Mouse (Mus musculus) cerebellum, adult 2 months (tissue): ENCODE data around the gene Abcg1. TPM values are rescaled to one million over a fixed set of nuclear protein-coding genes. Genes with fewer than 3 reads are reported as not detected.
A peak's percentile ranks its signal among the peaks of the same experiment; 100 is the strongest.

Experiments used
- DNase-seq, 2 experiments: peaks; one replicate each; pipeline ENCODE4 v3.0.0; 2021
- H3K27ac ChIP-seq: fragments of 200-500 bp; 2 replicates; pipeline ENCODE4 v1.5.1; 2012; ENCODE audit warnings: low read length, control low read depth, inconsistent platforms; ENCODE audit not compliant: insufficient read depth
- H3K27me3 ChIP-seq: fragments of 200-500 bp; 2 replicates; pipeline ENCODE4 v1.6.1; 2012; ENCODE audit warnings: inconsistent platforms, mild to moderate bottlenecking, low read length, moderate library complexity; ENCODE audit not compliant: control insufficient read depth, insufficient read depth
- H3K4me1 ChIP-seq: fragments of 200-500 bp; 2 replicates; pipeline ENCODE4 v1.6.1; 2011; ENCODE audit warnings: low read length; ENCODE audit not compliant: control insufficient read depth, insufficient read depth
- H3K4me3 ChIP-seq: fragments of 200-500 bp; replicated peaks from 2 replicates; pipeline ENCODE3; 2011; ENCODE audit warnings: mild to moderate bottlenecking, low read depth, low read length, control low read depth; ENCODE audit not compliant: insufficient read depth
- CTCF ChIP-seq: fragments of 200-500 bp; IDR thresholded peaks from 2 replicates; pipeline ENCODE4 v1.5.1; 2011; ENCODE audit warnings: low read depth, mild to moderate bottlenecking, control low read depth, low read length, moderate library complexity, borderline replicate concordance; ENCODE audit not compliant: insufficient read depth
- POLR2A ChIP-seq: fragments of 200-500 bp; IDR thresholded peaks from 2 replicates; pipeline ENCODE4 v1.6.1; 2011; ENCODE audit warnings: low read length, control low read depth, borderline replicate concordance; ENCODE audit not compliant: insufficient read depth
- WGBS: fragments of 180-500 bp; shearing (Covaris S2); methylation state at CpG from one replicate; pipeline ENCODE4 v1.1.7; 2018; 5-methylcytosine and 5-hydroxymethylcytosine counted together
- polyA plus RNA-seq: library from polyadenylated mRNA; depleted of rRNA; stranded (reverse); fragments of >200 nt; gene quantifications from 2 replicates; pipeline ENCODE4 v1.2.3, GENCODE M21; 2012

Gene Abcg1
- polyA plus RNA-seq, 1 experiment, result 41.4 TPM

DNA sequence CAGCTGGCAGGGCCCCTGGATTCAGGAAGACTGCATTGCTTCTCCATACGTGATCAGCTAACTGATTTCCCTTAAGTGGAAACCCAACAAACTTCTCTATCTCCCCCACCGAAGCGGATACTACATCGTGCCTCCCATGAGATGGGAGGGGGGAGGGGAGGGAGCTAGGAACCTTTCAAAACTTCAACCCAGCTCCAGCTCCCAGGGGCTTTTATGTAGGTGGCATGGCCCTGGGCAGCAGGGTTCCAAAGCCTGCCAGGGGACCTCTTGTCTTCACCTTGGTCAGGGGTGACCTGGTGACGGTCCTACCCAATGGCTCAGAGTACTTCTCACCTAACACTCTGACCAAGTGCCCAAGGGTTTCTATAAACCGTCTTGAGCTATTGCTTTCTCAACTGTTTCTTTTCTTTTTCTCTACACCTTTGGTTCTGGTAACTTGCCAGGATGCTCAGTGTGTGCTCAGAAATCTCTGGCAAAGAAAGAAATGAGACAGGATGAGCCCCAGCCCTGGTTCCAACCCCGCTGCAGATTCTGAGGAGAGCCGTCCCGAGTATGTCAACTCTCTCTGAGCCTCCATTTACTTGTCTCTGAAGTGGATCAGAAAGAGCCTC is 71.3 kb downstream of the Abcg1 start:
- TF ChIP-seq POLR2A (no peak), CTCF (no peak)
- H3K4me3 ChIP-seq, result no peak overlapping the region
- peak; percentile 57 to 71 for DNase-seq
- H3K27me3 ChIP-seq, result no peaks in the 10 kb centered on the region
- 35% methylated on average over 9 of the region's 9 CpGs for WGBS
- peak overlapping the region; percentile 57 for H3K27ac ChIP-seq
- H3K4me1 ChIP-seq, result peaks cover 71% of the 10 kb centered on the region

DNA sequence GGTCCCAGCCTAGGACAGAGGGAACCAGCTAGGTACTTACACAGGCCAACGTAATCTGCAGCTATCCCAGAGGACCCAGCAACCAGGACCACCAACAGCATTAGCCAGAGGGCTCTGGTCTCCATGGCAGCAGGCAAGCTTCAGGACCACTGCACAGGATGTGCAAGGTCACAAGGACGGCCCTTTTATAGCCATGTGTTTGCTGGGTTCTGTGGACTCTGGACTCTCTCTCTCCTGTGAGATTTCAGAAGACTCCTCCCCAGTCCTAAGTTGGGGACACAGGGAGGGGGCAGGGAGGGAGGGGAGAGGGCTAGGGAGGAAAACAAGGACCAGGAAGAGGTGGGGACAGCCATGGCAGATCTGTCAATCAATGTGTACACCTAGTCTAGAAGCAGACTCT is 72.0 kb downstream of the Abcg1 start, which contains the start of gene Tff3:
Tff3 (minus strand) TSS at position 195 of the 400 bp plus-strand sequence.
- Histone ChIP-seq H3K27me3 (no peaks in the 10 kb centered on the region), H3K4me3 (no peak within 1 kb of the TSS), H3K27ac (peak within 1 kb of the TSS; percentile 96), H3K4me1 (peaks cover 70% of the 10 kb centered on the region)
- 23% methylated on average over 2 of the region's 2 CpGs for WGBS
- TF ChIP-seq POLR2A (no peak), CTCF (no peak)
- DNase-seq, result no peak

DNA sequence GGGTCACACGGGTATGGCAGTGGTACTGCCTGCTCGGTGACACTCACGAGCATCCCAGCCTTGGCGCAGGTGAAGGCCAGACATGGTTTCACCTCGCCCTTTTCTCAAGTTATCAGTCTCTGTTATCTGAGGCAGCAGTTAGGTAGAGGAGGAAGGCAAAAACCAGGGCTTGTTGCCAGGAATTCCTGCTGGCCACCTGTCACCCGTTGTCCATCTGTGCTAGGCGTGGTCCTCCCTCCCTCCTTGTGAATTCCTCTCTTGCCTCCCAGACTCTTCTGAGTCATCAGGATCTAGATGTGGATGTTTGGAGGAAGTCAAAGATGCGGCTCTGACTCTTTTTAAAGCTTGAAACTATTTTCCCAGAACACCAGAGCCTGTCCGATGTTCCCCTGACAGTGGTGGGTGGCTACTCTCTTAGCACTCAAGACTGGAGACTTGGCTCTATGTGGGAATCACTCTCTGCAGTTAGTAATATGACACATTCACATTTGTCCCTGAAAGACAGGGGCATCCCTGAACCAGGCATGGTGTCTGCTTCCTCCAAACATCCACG is 73.9 kb downstream of the Abcg1 start:
- H3K27me3 ChIP-seq, result no peaks in the 10 kb centered on the region
- H3K27ac ChIP-seq, result peak overlapping the region; percentile 96
- peak; percentile 96 for DNase-seq
- H3K4me1 ChIP-seq, result peaks cover 52% of the 10 kb centered on the region
- WGBS, result 9% methylated on average over 10 of the region's 10 CpGs
- no peak overlapping the region for H3K4me3 ChIP-seq
- TF ChIP-seq POLR2A (peak; percentile 38; the same call in 1 of the 2 replicates), CTCF (no peak)

DNA sequence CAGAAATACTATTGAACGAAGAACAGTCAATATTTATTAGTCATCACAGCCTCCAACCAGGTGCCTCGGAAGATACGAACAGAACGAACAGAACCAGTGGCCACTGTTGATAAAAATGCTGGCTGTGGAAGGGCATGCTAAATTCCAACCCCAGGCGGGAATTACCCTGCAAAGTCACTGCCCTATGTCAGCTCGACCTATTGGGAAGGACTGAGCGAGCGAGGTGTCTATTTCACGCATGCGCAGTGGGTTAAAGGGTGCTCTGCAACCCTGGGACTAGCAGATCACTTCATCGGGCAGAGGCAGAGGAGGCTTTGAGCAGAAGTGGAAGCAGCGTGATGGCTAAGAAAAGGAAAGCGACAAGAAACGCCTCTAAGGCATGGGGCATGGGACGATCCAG is 76.3 kb downstream of the Abcg1 start:
- peaks cover 37% of the 10 kb centered on the region for H3K4me1 ChIP-seq
- TF ChIP-seq POLR2A (no peak), CTCF (no peak)
- H3K27me3 ChIP-seq, result no peaks in the 10 kb centered on the region
- no peak overlapping the region for H3K4me3 ChIP-seq
- no peak for DNase-seq
- 85% methylated on average over 15 of the region's 15 CpGs for WGBS
- no peak overlapping the region for H3K27ac ChIP-seq

DNA sequence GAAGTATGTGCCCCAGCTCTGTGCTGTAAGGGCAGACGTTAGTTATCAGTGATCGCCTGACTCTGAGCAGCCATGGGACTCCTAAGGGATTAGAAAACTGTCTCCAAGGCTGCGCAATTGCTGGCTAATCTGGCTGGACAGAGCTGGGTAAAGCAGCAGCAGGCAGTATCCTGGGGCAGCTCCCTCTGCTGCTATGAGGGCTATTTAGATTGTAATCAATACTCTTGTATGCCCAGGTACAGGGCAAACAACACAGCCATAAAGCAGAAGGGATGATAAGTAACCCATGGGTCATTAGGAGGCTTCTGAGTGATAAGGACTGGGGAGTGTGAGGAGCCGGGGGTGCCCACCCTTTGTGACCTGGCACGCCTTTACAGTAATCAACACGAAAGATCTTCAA is 77.4 kb downstream of the Abcg1 start:
- no peak for TF ChIP-seq POLR2A
- TF ChIP-seq CTCF, result no peak
- DNase-seq, result no peak
- WGBS, result 89% methylated on average over 6 of the region's 6 CpGs

DNA sequence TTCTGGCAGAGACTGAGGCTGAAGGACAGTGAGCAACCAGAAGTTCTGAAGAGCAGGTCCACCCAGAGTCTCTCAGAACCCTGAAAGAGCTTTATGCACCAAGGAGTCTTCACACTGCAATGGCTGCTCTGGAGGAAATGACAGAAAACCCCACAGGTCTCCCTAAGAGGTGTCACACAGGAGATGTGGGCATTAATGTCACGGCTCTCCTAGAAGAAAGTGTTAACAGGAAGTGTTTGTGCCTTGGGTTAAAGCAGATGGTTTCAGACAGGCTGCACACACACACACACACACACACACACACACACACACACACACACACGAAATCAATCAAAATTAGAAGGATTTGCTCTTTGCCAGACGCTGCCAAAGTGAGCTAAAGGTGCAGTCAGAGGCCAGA is 78.8 kb downstream of the Abcg1 start:
- WGBS, result 65% methylated on average over 3 of the region's 3 CpGs
- DNase-seq, result no peak
- no peaks in the 10 kb centered on the region for H3K27me3 ChIP-seq
- no peak overlapping the region for H3K4me3 ChIP-seq
- no peak overlapping the region for H3K27ac ChIP-seq
- peaks cover 17% of the 10 kb centered on the region; the same call in 1 of the 2 replicates for H3K4me1 ChIP-seq
- TF ChIP-seq POLR2A (no peak), CTCF (no peak)

More for the DNA sequence above, 77.4 kb downstream of the Abcg1 start:
- H3K4me1 ChIP-seq, result peaks cover 27% of the 10 kb centered on the region
- H3K27me3 ChIP-seq, result no peaks in the 10 kb centered on the region
- H3K4me3 ChIP-seq, result no peak overlapping the region
- H3K27ac ChIP-seq, result no peak overlapping the region

DNA sequence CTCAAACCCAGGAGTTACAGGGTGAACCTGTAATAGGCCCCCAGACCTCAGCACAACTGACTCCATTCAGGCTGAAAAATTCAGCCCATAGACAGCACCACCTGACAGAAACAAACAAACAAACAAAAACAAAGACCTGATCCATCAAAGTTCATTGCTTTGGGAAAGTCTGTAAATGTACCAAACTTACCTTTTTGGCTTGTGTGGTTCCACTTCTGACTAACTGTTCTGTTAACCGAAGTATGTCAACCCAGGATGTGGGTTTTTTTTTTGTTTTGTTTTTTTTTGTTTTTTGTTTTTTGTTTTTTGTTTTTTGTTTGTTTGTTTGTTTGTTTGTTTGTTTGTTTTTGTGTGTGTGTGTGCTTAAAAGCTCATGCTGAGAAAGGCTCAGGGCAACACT is 79.3 kb downstream of the Abcg1 start:
- Histone ChIP-seq H3K4me3 (no peak overlapping the region), H3K27me3 (no peaks in the 10 kb centered on the region), H3K27ac (no peak overlapping the region), H3K4me1 (peaks cover 13% of the 10 kb centered on the region; the same call in 1 of the 2 replicates)
- WGBS, result 95% methylated on average over 1 of the region's 1 CpGs
- no peak for TF ChIP-seq POLR2A
- DNase-seq, result no peak

DNA sequence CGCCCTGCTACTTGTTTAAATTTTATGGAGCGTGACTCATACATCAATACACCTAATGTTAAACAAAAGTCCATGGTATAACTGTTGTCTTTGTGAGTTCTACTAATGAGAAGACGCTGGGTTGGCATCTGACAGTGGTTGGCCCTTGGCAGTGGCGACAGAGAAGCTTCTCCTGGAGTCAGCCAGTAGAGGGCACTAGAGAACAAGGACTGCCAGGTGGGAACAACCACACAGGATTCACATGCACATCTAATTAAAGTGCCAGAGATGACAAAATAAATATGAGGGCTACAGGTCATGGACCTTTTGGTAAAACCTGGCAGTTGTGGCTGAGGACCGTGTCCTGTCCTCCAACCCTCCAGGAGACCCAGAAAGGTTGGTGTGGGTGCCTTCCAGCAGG is 80.9 kb downstream of the Abcg1 start:
- TF ChIP-seq CTCF (peak; percentile 87), POLR2A (no peak)
- peaks cover 8% of the 10 kb centered on the region; the same call in 1 of the 2 replicates for H3K4me1 ChIP-seq
- H3K27ac ChIP-seq, result no peak overlapping the region
- WGBS, result 29% methylated on average over 5 of the region's 5 CpGs
- no peak overlapping the region for H3K4me3 ChIP-seq
- DNase-seq, result peak; percentile 79 to 83
- no peaks in the 10 kb centered on the region for H3K27me3 ChIP-seq
